ENCODE assay signal across 26 mouse cellular contexts in genomic region chr17:72059312-72059711, GRCm38 (mm10).
DNase-seq lines count a peak whose midpoint lies in the region; ATAC-seq lines count a peak whose summit lies in the region.
"Had no signal": no experiment of that assay in that cellular context is flagged by ENCODE, and none has a peak within 500 bp of the region (broad histone marks: within the 10 kb centered on the region; RNA-seq: fewer than 3 reads in every experiment).

No protein-coding gene starts in this region.

- intact Hi-C loops in left cerebral cortex, postnatal 25 days (cut with DNase I): no loop called here

- H3K9me3 ChIP-seq in heart, embryonic 10.5 days: no peaks in the 10 kb centered on the region
- H3K9me3 ChIP-seq: embryonic facial prominence, embryonic 10.5 days; embryonic facial prominence, embryonic 12.5 days; forebrain, embryonic 10.5 days; forebrain, embryonic 12.5 days had no signal

- H3K36me3 ChIP-seq in heart, embryonic 10.5 days: no peaks in the 10 kb centered on the region
- H3K36me3 ChIP-seq: embryonic facial prominence, embryonic 10.5 days; embryonic facial prominence, embryonic 12.5 days; forebrain, embryonic 10.5 days; forebrain, embryonic 12.5 days; G1E had no signal

- WGBS in heart, embryonic 10.5 days: 66% methylated on average over 7 of the region's 7 CpGs

- DNase-seq in heart, adult 11 months: peak; percentile 43
- DNase-seq in heart, embryonic 10.5 days (ENCODE audit: low spot score): no peak
- peak; percentile 7 for DNase-seq in skeletal muscle tissue, adult 2 months (ENCODE audit: low read depth, low spot score)
- no peak for DNase-seq in right cerebral cortex, adult 2 months (ENCODE audit: low spot score in 2 of 2)
- no peak for DNase-seq in left cerebral cortex, postnatal 25 days (ENCODE audit: low spot score in 2 of 2)
- DNase-seq: adrenal gland, adult 8-10 months; adrenal gland, postnatal 14 days; adrenal gland, postnatal 36 days; B cell, adult 2 months; cerebellum, adult 11-12 months; cerebellum, adult 2 months; cerebellum, adult 9-10 months; cerebellum, postnatal 10 days; cerebellum, postnatal 25 days had no signal

- no peak overlapping the region for H3K27ac ChIP-seq in heart, embryonic 10.5 days
- H3K27ac ChIP-seq: embryonic facial prominence, embryonic 10.5 days; embryonic facial prominence, embryonic 12.5 days; forebrain, embryonic 10.5 days; forebrain, embryonic 12.5 days had no signal

- no peaks in the 10 kb centered on the region for H3K4me1 ChIP-seq in heart, embryonic 10.5 days
- H3K4me1 ChIP-seq: embryonic facial prominence, embryonic 10.5 days; embryonic facial prominence, embryonic 12.5 days; forebrain, embryonic 10.5 days; forebrain, embryonic 12.5 days had no signal

- no peak overlapping the region for H3K4me3 ChIP-seq in heart, embryonic 10.5 days
- H3K4me3 ChIP-seq: embryonic facial prominence, embryonic 10.5 days; embryonic facial prominence, embryonic 12.5 days; forebrain, embryonic 10.5 days; forebrain, embryonic 12.5 days had no signal

- peak; percentile 81 for ATAC-seq in granulocyte monocyte progenitor cell, adult 5-6 weeks (replicated peaks; ENCODE audit: poor library complexity, severe bottlenecking)
- ATAC-seq: activated CD4-positive, CD25-positive, alpha-beta regulatory T cell, adult 4 months; CD4-positive, CD25-positive, alpha-beta regulatory T cell, adult 4 months; forebrain, embryonic 14.5 days; forebrain, embryonic 16.5 days; Patski had no signal

- H3K27me3 ChIP-seq in heart, embryonic 10.5 days (ENCODE audit: insufficient read depth, poor library complexity, severe bottlenecking): no peaks in the 10 kb centered on the region
- H3K27me3 ChIP-seq: CH12.LX; embryonic facial prominence, embryonic 12.5 days; forebrain, embryonic 12.5 days; Patski had no signal

Comparison
In these comparisons a context has a peak if more than half of its experiments do, and no peak if none do; other contexts are left out.
1. DNase-seq: peak in heart, adult 11 months (single experiment) and skeletal muscle tissue, adult 2 months (single experiment); none in heart, embryonic 10.5 days (single experiment), right cerebral cortex, adult 2 months (0 of 2) and left cerebral cortex, postnatal 25 days (0 of 2).